In genomic region chr2:158105605-158106004, GRCm38 (mm10) we compare ENCODE assay signal across 26 mouse cellular contexts. TPM values are rescaled to one million over a fixed set of nuclear protein-coding genes. Genes with fewer than 3 reads are reported as not detected.
DNase-seq lines count a peak whose midpoint lies in the region; ATAC-seq and TF ChIP-seq lines count a peak whose summit lies in the region.
"Had no signal": no experiment of that assay in that cellular context is flagged by ENCODE, and none has a peak within 500 bp of the region (broad histone marks: within the 10 kb centered on the region; RNA-seq: fewer than 3 reads in every experiment).

No protein-coding gene starts in this region.

- H3K4me1 ChIP-seq in heart, adult 2 months (ENCODE audit: control insufficient read depth, insufficient read depth, low read length): peaks cover 7% of the 10 kb centered on the region
- H3K4me1 ChIP-seq in liver, embryonic 14.5 days (replicated peaks; ENCODE audit: control insufficient read depth in 2 of 2, insufficient read depth in 2 of 2, low read length in 1 of 2): peaks cover 2 to 20% of the 10 kb centered on the region in 2 experiments; a peak in 3 of 4 replicates
- peaks cover 13% of the 10 kb centered on the region for H3K4me1 ChIP-seq in liver, postnatal 0 days (ENCODE audit: insufficient read depth)
- H3K4me1 ChIP-seq in midbrain, embryonic 10.5 days: peaks cover 13% of the 10 kb centered on the region

- no peaks in the 10 kb centered on the region for H3K79me2 ChIP-seq in heart, adult 2 months (replicated peaks; ENCODE audit: control insufficient read depth, insufficient read depth, low read length)
- H3K79me2 ChIP-seq in myocyte (ENCODE audit: control insufficient read depth, insufficient read depth): no peaks in the 10 kb centered on the region

- WGBS in heart, adult 2 months: 58% methylated on average over 6 of the region's 6 CpGs
- 40% methylated on average over 6 of the region's 6 CpGs for WGBS in liver, embryonic 14.5 days (ENCODE audit: insufficient replicate concordance)
- WGBS in liver, postnatal 0 days (ENCODE audit: insufficient replicate concordance): 50% methylated on average over 6 of the region's 6 CpGs
- WGBS in midbrain, embryonic 10.5 days: 90% methylated on average over 6 of the region's 6 CpGs

- no peak overlapping the region for H3K9ac ChIP-seq in heart, adult 2 months (ENCODE audit: low read depth, low read length)
- H3K9ac ChIP-seq in liver, embryonic 14.5 days (replicated peaks): no peak overlapping the region
- no peak overlapping the region for H3K9ac ChIP-seq in liver, postnatal 0 days (replicated peaks)
- H3K9ac ChIP-seq: embryonic facial prominence, embryonic 12.5 days; neural tube, embryonic 15.5 days had no signal

- ATAC-seq in liver, embryonic 14.5 days (ENCODE audit: insufficient read depth): peak; percentile 22; the same call in 1 of the 2 replicates
- ATAC-seq in liver, postnatal 0 days: no peak
- peak; percentile 45 for ATAC-seq in granulocyte monocyte progenitor cell, adult 5-6 weeks (replicated peaks; ENCODE audit: poor library complexity, severe bottlenecking)
- ATAC-seq: forebrain, embryonic 14.5 days; hindbrain, embryonic 16.5 days had no signal

- peak in 1 of 2 experiments; percentile 47 for DNase-seq in heart, adult 2 months
- DNase-seq in heart, postnatal 25 days (ENCODE audit: low spot score): no peak
- no peak for DNase-seq in liver, embryonic 14.5 days (ENCODE audit: low read depth in 3 of 3, low spot score in 3 of 3)
- no peak for DNase-seq in liver, postnatal 0 days
- DNase-seq in adrenal gland, adult (ENCODE audit: inconsistent age in 2 of 2, low spot score in 1 of 2): no peak
- no peak for DNase-seq in midbrain, embryonic 10.5 days (ENCODE audit: low spot score)
- DNase-seq: adrenal gland, postnatal 10 days; cerebellum, adult 8-10 months; cerebellum, postnatal 25 days; embryo, embryonic 11 days; gastrocnemius, postnatal 14 days; heart, postnatal 14 days; kidney, postnatal 14 days; lung, adult 18-20 months; lung, postnatal 10 days; midbrain, embryonic 14.5 days; retina, postnatal 1 day; right cerebral cortex, postnatal 14 days; spleen, adult 18-20 months; thymus, postnatal 25 days had no signal

- H3K36me3 ChIP-seq in heart, adult 2 months (ENCODE audit: control insufficient read depth, insufficient read depth, low read length): no peaks in the 10 kb centered on the region
- H3K36me3 ChIP-seq in liver, embryonic 14.5 days (replicated peaks; ENCODE audit: control insufficient read depth, insufficient read depth, low read depth): no peaks in the 10 kb centered on the region
- no peaks in the 10 kb centered on the region for H3K36me3 ChIP-seq in liver, postnatal 0 days (replicated peaks; ENCODE audit: insufficient read depth, low read length)
- no peaks in the 10 kb centered on the region for H3K36me3 ChIP-seq in myocyte (ENCODE audit: control insufficient read depth, insufficient read depth)
- no peaks in the 10 kb centered on the region for H3K36me3 ChIP-seq in midbrain, embryonic 10.5 days
- H3K36me3 ChIP-seq: embryonic facial prominence, embryonic 12.5 days; neural tube, embryonic 15.5 days had no signal

- no peak overlapping the region for H3K4me2 ChIP-seq in liver, embryonic 14.5 days (ENCODE audit: low read depth)
- no peak overlapping the region for H3K4me2 ChIP-seq in liver, postnatal 0 days (ENCODE audit: low read depth, low read length)
- peak overlapping the region; percentile 39 for H3K4me2 ChIP-seq in myocyte (ENCODE audit: low read depth)
- H3K4me2 ChIP-seq: embryonic facial prominence, embryonic 12.5 days; neural tube, embryonic 15.5 days had no signal

- no peak for TF ChIP-seq POLR2A in heart, adult 2 months (IDR thresholded peaks at IDR 0.05; ENCODE audit: insufficient read depth, low read depth, low read length)
- TF ChIP-seq POLR2A in myocyte (IDR thresholded peaks at IDR 0.05; ENCODE audit: insufficient read length, low read depth): no peak

- H3ac ChIP-seq in myocyte (ENCODE audit: control insufficient read depth, insufficient read length): no peak overlapping the region

- no peak overlapping the region for H3K27ac ChIP-seq in heart, adult 2 months
- H3K27ac ChIP-seq in liver, embryonic 14.5 days: no peak overlapping the region
- no peak overlapping the region for H3K27ac ChIP-seq in liver, postnatal 0 days (ENCODE audit: low read depth)
- H3K27ac ChIP-seq in midbrain, embryonic 10.5 days (replicated peaks): no peak overlapping the region
- H3K27ac ChIP-seq: embryonic facial prominence, embryonic 12.5 days; neural tube, embryonic 15.5 days had no signal

- no peaks in the 10 kb centered on the region for H3K9me3 ChIP-seq in liver, embryonic 14.5 days (ENCODE audit: control insufficient read depth, low read length)
- H3K9me3 ChIP-seq in liver, postnatal 0 days (ENCODE audit: low read length): no peaks in the 10 kb centered on the region
- H3K9me3 ChIP-seq in midbrain, embryonic 10.5 days (replicated peaks): no peaks in the 10 kb centered on the region
- H3K9me3 ChIP-seq: embryonic facial prominence, embryonic 12.5 days; neural tube, embryonic 15.5 days had no signal

- TF ChIP-seq EP300 in heart, adult 2 months (IDR thresholded peaks at IDR 0.05; ENCODE audit: insufficient read depth, low read depth, low read length): peak; percentile 52; the same call in 1 of the 2 replicates
- TF ChIP-seq EP300 in liver, embryonic 14.5 days (IDR thresholded peaks at IDR 0.05; ENCODE audit: low read depth): no peak
- no peak for TF ChIP-seq EP300 in liver, postnatal 0 days (IDR thresholded peaks at IDR 0.05; ENCODE audit: low read depth)

- no peaks in the 10 kb centered on the region for H3K27me3 ChIP-seq in heart, adult 2 months (ENCODE audit: control insufficient read depth, insufficient read depth, low read length)
- H3K27me3 ChIP-seq in liver, embryonic 14.5 days (ENCODE audit: control insufficient read depth, insufficient read depth, low read length): no peaks in the 10 kb centered on the region
- H3K27me3 ChIP-seq in liver, postnatal 0 days (ENCODE audit: insufficient read depth, low read length): no peaks in the 10 kb centered on the region
- no peaks in the 10 kb centered on the region for H3K27me3 ChIP-seq in myocyte (ENCODE audit: control insufficient read depth, insufficient read depth, insufficient read length)
- H3K27me3 ChIP-seq in midbrain, embryonic 10.5 days (ENCODE audit: low read depth, poor library complexity, severe bottlenecking): no peaks in the 10 kb centered on the region
- H3K27me3 ChIP-seq: embryonic facial prominence, embryonic 12.5 days; neural tube, embryonic 15.5 days had no signal

- no peak for TF ChIP-seq CTCF in heart, adult 2 months (IDR thresholded peaks at IDR 0.05)
- no peak for TF ChIP-seq CTCF in liver, embryonic 14.5 days (IDR thresholded peaks at IDR 0.05; ENCODE audit: low read depth)
- TF ChIP-seq CTCF in liver, postnatal 0 days (IDR thresholded peaks at IDR 0.05; ENCODE audit: low read depth): no peak

- H3K4me3 ChIP-seq in heart, adult 2 months: no peak overlapping the region
- H3K4me3 ChIP-seq in liver, embryonic 14.5 days (ENCODE audit: insufficient read depth in 1 of 2, low read depth in 2 of 2, low read length in 2 of 2): no peak overlapping the region
- H3K4me3 ChIP-seq in liver, postnatal 0 days (ENCODE audit: low read depth, low read length): no peak overlapping the region
- H3K4me3 ChIP-seq in myocyte: no peak overlapping the region
- H3K4me3 ChIP-seq in midbrain, embryonic 10.5 days: no peak overlapping the region
- H3K4me3 ChIP-seq: embryonic facial prominence, embryonic 12.5 days; neural tube, embryonic 15.5 days had no signal

- intact Hi-C loops in heart, adult 2 months (cut with DNase I): loop anchor here (2.0 to 5.0 kb wide), 2 partner anchors 38 to 75 kb away; no protein-coding TSS in a partner anchor
- intact Hi-C loops in heart, postnatal 25 days (cut with DNase I): no loop called here

TF ChIP-seq in myocyte, 11 proteins besides CTCF, POLR2A, EP300 and RAD21:
- TF ChIP-seq TCF3 (IDR thresholded peaks at IDR 0.05; ENCODE audit: insufficient read length, low read depth) (peak; percentile 70), TCF12 (IDR thresholded peaks at IDR 0.05; ENCODE audit: insufficient read depth, poor library complexity, severe bottlenecking) (peak; percentile 52), MYOG (IDR thresholded peaks at IDR 0.05; ENCODE audit: control insufficient read depth in 1 of 3, insufficient read depth in 1 of 3, insufficient read length in 2 of 3, low read depth in 2 of 3) (peak; percentile 48 to 90 (median 69)), SRF (IDR thresholded peaks at IDR 0.05; ENCODE audit: control insufficient read depth, insufficient read length, low read depth) (no peak), MYOD1 (IDR thresholded peaks at IDR 0.05; ENCODE audit: control insufficient read depth in 1 of 3, insufficient read length in 2 of 3, low read depth in 2 of 3) (peak in 2 of 3 experiments; percentile 87 to 94)

RNA-seq across cellular contexts. Expression of gene Tgm2, which starts 40.6 kb away (rescaled TPM):
- 100 to 1,000 TPM; 270 to 286 TPM for total RNA-seq in heart, adult 2 months (2021)
- polyA plus RNA-seq in heart, adult 2 months (2012; rRNA removed): 155 and 205 TPM in 2 replicates
- total RNA-seq in heart, postnatal 25 days (2021): 100 to 1,000 TPM; 238 to 253 TPM
- polyA plus RNA-seq in liver, embryonic 14.5 days (2012; rRNA removed): 41.9 and 44.6 TPM in 2 replicates
- 34.6 and 37.7 TPM in 2 replicates for polyA plus RNA-seq in liver, embryonic 14.5 days (2014; fragmentation: Nextera tagmentation; extraction: Ambion mirVana)
- polyA plus RNA-seq in liver, postnatal 0 days (2015; fragmentation: Nextera tagmentation; extraction: Ambion mirVana): 44.4 and 59.7 TPM in 2 replicates
- total RNA-seq in granulocyte monocyte progenitor cell, adult 5-6 weeks (2014; fragmentation: Nextera tagmentation): not detected in 2 replicates
- 0.04 and 0.21 TPM in 2 replicates for total RNA-seq in granulocyte monocyte progenitor cell, adult 5-6 weeks (2017)
- polyA plus RNA-seq in myocyte (2012; fragmentation: generic; extraction: Trizol): 61.0 TPM
- polyA plus RNA-seq in midbrain, embryonic 10.5 days (2016; fragmentation: Nextera tagmentation; extraction: Ambion mirVana): 9.0 and 10.0 TPM in 2 replicates
